In the genomic region with DNA sequence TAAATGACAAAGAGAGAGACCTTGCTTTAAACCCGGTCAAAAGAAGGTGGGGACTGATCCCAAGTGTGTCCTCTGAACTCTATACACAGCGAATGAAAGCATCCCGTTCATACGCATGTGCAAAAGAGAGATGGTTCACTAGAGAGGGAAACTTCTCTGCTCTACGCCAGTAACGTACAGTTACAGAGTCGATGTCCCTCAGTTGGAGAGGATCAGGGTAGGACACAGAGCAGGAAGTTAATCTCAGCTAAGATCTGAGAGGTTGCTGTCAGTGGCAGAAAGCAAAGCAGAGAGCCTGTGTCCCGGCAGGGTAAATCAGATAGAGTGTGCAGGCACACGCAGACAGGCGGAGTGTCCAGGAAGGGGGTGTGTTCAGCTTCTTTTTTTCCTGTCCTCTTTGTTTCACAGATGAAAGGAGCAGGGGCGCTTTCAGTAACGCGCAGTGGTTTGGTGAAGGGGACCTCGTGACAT, we compare ENCODE assay signal across 8 mouse cellular contexts. TPM values are rescaled to one million over a fixed set of nuclear protein-coding genes. Genes with fewer than 3 reads are reported as not detected.
DNase-seq lines count a peak whose midpoint lies in the region; ATAC-seq and TF ChIP-seq lines count a peak whose summit lies in the region.

No protein-coding gene starts in this region.

- no peaks in the 10 kb centered on the region for H3K9me3 ChIP-seq in E14TG2a.4 (ENCODE audit: low read length)
- H3K9me3 ChIP-seq in hindbrain, embryonic 16.5 days (ENCODE audit: control insufficient read depth, low read length) = no peaks in the 10 kb centered on the region
- no peaks in the 10 kb centered on the region for H3K9me3 ChIP-seq in midbrain, embryonic 15.5 days
- H3K9me3 ChIP-seq in liver, postnatal 0 days (ENCODE audit: low read length) = no peaks in the 10 kb centered on the region

- H3K9ac ChIP-seq in hindbrain, embryonic 16.5 days (ENCODE audit: low read depth, low read length) = no peak overlapping the region; the same call in 1 of the 2 replicates
- no peak overlapping the region for H3K9ac ChIP-seq in midbrain, embryonic 15.5 days
- H3K9ac ChIP-seq in liver, postnatal 0 days (replicated peaks) = no peak overlapping the region

- H3K27ac ChIP-seq in hindbrain, embryonic 16.5 days (ENCODE audit: low read depth, low read length) = no peak overlapping the region
- no peak overlapping the region for H3K27ac ChIP-seq in midbrain, embryonic 15.5 days
- no peak overlapping the region for H3K27ac ChIP-seq in liver, postnatal 0 days (ENCODE audit: low read depth)

- H3K4me1 ChIP-seq in E14TG2a.4 (replicated peaks; ENCODE audit: low read depth, low read length) = peaks cover 55% of the 10 kb centered on the region
- peaks cover 12% of the 10 kb centered on the region for H3K4me1 ChIP-seq in hindbrain, embryonic 16.5 days (ENCODE audit: control insufficient read depth, insufficient read depth, low read depth, low read length)
- peaks cover 25% of the 10 kb centered on the region for H3K4me1 ChIP-seq in midbrain, embryonic 15.5 days
- H3K4me1 ChIP-seq in liver, postnatal 0 days (ENCODE audit: insufficient read depth) = peaks cover 13% of the 10 kb centered on the region

- H3K4me2 ChIP-seq in hindbrain, embryonic 16.5 days (ENCODE audit: low read length) = peak overlapping the region; percentile 41
- H3K4me2 ChIP-seq in midbrain, embryonic 15.5 days = peak overlapping the region; percentile 41
- no peak overlapping the region for H3K4me2 ChIP-seq in liver, postnatal 0 days (ENCODE audit: low read depth, low read length)

- peak overlapping the region; percentile 68 for H3K4me3 ChIP-seq in E14TG2a.4 (replicated peaks; ENCODE audit: low read length)
- no peak overlapping the region for H3K4me3 ChIP-seq in hindbrain, embryonic 16.5 days (ENCODE audit: low read length)
- no peak overlapping the region for H3K4me3 ChIP-seq in midbrain, embryonic 15.5 days
- H3K4me3 ChIP-seq in liver, postnatal 0 days (ENCODE audit: low read depth, low read length) = no peak overlapping the region

- H3K36me3 ChIP-seq in E14TG2a.4 (ENCODE audit: insufficient read depth, low read length) = no peaks in the 10 kb centered on the region
- H3K36me3 ChIP-seq in hindbrain, embryonic 16.5 days (ENCODE audit: control insufficient read depth, insufficient read depth, low read length) = no peaks in the 10 kb centered on the region
- H3K36me3 ChIP-seq in midbrain, embryonic 15.5 days (replicated peaks) = no peaks in the 10 kb centered on the region
- no peaks in the 10 kb centered on the region for H3K36me3 ChIP-seq in liver, postnatal 0 days (replicated peaks; ENCODE audit: insufficient read depth, low read length)

- H3K27me3 ChIP-seq in E14TG2a.4 (ENCODE audit: insufficient read depth, low read length) = peaks cover 9% of the 10 kb centered on the region
- H3K27me3 ChIP-seq in hindbrain, embryonic 16.5 days (replicated peaks; ENCODE audit: control insufficient read depth, insufficient read depth, low read length) = no peaks in the 10 kb centered on the region
- H3K27me3 ChIP-seq in midbrain, embryonic 15.5 days (replicated peaks) = no peaks in the 10 kb centered on the region
- 0 out of 2 replicates have a peak, but pooled peaks cover 3% of the 10 kb centered on the region for H3K27me3 ChIP-seq in liver, postnatal 0 days (ENCODE audit: insufficient read depth, low read length)

- peak; percentile 93 for DNase-seq in ZHBTc4 (ENCODE audit: low read depth, low spot score)
- no peak for DNase-seq in urinary bladder, adult 2 months (ENCODE audit: low spot score)
- DNase-seq in liver, postnatal 0 days = no peak
- no peak for DNase-seq in kidney, adult 11 months

- no peak for ATAC-seq in hindbrain, embryonic 16.5 days
- ATAC-seq in midbrain, embryonic 15.5 days (replicated peaks) = no peak
- ATAC-seq in erythroid progenitor cell, adult 5-6 weeks (replicated peaks; ENCODE audit: low FRiP score, poor library complexity, severe bottlenecking) = no peak
- ATAC-seq in liver, postnatal 0 days = no peak

- 22% methylated on average over 14 of the region's 14 CpGs for WGBS in hindbrain, embryonic 16.5 days
- WGBS in midbrain, embryonic 15.5 days = 17% methylated on average over 14 of the region's 14 CpGs
- 30% methylated on average over 14 of the region's 14 CpGs for WGBS in liver, postnatal 0 days (ENCODE audit: insufficient replicate concordance)

- no peak for TF ChIP-seq CTCF in E14TG2a.4 (conservative IDR thresholded peaks at IDR 0.05; ENCODE audit: low read length)
- no peak for TF ChIP-seq CTCF in liver, postnatal 0 days (IDR thresholded peaks at IDR 0.05; ENCODE audit: low read depth)

- TF ChIP-seq EP300 in liver, postnatal 0 days (IDR thresholded peaks at IDR 0.05; ENCODE audit: low read depth) = no peak

RNA-seq across cellular contexts. Expression of a gene that starts 3.0 kb away (rescaled TPM):
- polyA plus RNA-seq in hindbrain, embryonic 16.5 days (2015; fragmentation: Nextera tagmentation; extraction: Ambion mirVana) = 11.1 and 11.2 TPM in 2 replicates
- polyA plus RNA-seq in midbrain, embryonic 15.5 days (2015; fragmentation: Nextera tagmentation; extraction: Ambion mirVana) = 12.3 and 13.5 TPM in 2 replicates
- 17.5 and 21.7 TPM in 2 replicates for polyA plus RNA-seq in urinary bladder, adult 2 months (2012; rRNA removed)
- 6.8 and 7.1 TPM in 2 replicates for total RNA-seq in erythroid progenitor cell, adult 5-6 weeks (2015; ENCODE audit: low replicate concordance)
- total RNA-seq in erythroid progenitor cell, adult 5-6 weeks (2017; ENCODE audit: low replicate concordance) = 3.5 and 4.3 TPM in 2 replicates
- polyA plus RNA-seq in liver, postnatal 0 days (2015; fragmentation: Nextera tagmentation; extraction: Ambion mirVana) = 2.0 and 3.2 TPM in 2 replicates
